Mouse (Mus musculus) CD4-positive, CD25-positive, alpha-beta regulatory T cell, adult 2 months (primary cell): Measurements from ENCODE around the gene Nop14.
"Not testable (repeated sequence)": the region's sequence is repeated elsewhere in the genome, so short reads cannot be mapped to it uniquely, and the experiment has no call there.

ENCODE experiments used
- DNase-seq: peaks from one replicate; pipeline ENCODE4 v3.0.0-alpha.2; 2012; ENCODE audit warnings: low read depth, low spot score

The Nop14 gene

DNA sequence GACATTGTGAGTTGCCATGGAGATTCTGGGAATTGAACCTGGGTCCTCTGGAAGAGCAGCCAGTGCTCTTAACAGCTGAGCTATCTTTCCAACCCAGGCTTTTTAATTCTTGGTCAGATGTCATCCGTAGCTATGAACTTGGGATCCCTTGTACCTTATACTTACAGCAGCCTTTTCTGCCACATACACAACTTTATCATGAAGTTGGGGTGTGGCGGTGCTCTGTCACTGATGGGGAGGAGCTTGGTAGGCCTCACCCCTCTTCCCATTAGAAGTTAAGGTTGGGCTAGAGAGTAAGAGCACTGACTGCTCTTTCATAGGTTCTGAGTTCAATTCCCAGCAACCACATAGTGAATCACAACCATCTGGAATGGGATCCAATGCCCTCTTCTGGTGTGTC, 27.0 kb downstream of the Nop14 start:
- no peak for DNase-seq

DNA sequence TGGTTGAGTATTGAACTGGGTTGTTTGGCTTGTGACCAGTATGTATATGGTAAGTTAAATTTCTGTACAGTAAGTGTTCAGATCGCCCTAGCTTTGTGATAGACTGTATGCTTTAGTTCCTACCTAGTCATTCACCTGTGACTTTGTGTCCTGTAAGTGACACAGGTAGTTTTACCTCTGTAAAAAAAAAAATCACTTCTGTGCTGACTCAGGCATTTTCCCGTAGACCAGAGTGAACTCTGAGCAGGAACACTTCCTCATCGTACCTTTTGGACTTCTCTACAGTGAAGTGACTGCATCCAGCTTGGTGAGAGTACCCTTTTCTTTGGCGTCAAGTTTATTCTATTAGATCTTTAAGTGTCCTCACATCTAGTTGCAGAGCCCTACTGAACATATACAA, 50.0 kb downstream of the Nop14 start:
- no peak for DNase-seq

DNA sequence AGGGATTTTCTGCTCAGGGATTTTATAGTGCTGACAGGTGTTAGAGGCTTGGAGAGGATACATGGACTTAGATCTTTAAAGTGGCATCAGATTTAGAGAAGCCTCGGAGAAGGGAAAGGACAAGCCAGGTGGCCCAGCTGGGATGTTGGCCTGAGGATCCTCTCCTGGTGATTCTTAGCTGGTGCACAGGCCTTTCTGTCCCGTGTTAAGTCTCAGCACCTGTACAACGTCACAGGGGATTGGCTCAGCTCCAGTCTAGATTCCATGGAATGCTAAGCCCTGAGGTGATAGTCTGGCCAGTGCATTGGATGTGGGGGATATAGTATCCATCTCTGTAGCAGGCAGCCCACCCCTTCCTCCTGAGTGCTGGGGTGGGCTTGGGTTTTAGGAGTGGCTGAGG, 51.7 kb downstream of the Nop14 start:
- DNase-seq: no peak

DNA sequence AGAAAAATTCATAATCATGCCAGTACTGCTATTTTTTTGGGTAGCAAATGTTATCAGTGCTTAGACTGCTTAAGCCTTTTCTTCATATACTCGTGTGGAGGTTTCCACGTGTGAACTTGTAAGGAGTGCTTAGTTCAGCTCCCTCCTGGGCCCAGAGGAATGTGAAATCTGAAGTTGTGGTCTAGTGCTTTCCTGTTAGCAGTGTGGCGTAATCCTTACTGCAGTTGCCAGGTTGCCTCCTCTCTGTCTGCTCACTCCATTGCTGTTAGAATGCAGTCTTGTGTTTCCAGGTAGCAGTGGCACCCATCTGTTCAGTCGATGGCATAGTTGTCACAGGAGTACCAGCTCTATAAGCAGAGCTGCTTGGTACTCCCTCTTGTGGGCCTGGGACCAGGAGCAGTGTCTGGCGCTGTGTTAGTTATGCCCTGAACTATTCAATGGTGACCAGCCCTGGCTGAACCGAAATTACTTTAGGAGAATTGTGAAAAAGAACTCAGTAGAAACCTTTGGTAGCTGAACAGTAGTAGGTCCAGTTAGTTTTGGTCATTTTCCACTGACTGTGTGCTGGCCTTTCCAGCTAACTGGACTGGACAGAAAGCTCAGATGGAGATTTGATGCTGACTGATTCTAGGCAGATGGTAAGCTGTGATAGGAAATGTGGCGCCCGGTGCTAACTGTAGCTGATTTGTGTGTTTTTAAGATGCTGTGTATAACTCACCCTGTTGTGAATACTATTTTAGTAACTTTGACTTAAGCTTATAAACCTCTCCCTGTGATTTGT, 52.7 kb downstream of the Nop14 start:
- no peak for DNase-seq

DNA sequence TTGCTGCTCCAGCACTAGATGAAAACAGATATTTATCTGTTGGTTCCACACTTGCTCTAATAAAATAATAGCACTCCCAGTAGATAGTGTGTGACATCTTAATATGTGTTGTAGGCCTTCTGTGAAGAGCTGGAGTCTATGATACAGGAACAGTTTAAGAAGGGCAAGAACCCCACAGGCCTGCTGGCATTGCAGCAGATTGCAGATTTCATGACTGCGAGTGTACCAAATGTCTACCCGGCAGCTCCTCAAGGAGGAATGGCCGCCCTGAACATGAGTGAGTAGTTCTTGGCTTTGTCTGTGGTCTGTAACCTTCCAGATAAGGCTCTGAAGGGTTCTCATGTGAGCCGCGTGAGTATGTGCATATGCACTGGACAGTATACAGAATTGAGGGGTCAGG, 55.4 kb downstream of the Nop14 start:
- DNase-seq: no peak

DNA sequence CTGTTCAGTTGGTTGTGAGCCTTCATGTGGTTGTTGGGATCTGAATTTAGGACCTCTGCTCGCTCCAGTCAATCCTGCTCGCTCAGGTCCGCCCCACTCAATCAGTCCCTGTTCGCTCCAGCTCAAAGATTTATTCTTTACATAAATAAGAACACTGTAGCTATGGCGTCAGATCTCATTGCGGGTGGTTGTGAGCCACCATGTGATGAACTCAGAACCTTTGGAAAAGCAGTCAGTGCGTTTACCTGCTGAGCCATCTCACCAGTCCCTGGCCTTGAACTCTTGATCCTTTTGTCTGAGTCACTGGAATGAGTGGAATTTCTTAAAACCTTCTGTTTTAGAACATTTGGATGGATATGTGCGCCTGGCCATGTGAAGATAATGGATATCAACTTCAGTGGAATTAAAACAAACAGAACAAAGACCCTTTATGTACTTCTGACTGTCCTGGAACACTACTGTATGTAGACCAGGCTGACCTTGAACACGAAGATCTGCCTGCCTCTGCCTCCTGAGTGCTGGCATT, 66.7 kb downstream of the Nop14 start:
- DNase-seq: no peak

DNA sequence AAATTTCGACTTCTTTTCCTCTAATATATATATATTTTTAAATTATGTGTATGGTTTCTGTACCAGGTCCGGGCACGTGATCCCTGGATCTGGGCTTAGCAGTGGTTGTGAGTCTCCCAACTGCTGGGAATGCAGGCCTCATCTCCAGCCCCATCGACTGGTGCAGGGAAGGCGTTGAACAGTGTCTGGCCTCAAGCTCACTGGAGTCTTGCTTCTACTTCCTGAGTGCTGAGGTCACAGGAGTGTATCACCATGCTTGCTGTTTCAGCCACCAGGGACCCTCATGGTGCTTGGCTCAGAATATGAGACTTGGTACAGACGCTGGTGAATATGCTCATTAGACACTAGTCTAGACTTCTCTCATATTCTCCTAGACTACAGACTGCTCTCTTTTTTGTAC, 67.3 kb downstream of the Nop14 start:
- DNase-seq: no peak

DNA sequence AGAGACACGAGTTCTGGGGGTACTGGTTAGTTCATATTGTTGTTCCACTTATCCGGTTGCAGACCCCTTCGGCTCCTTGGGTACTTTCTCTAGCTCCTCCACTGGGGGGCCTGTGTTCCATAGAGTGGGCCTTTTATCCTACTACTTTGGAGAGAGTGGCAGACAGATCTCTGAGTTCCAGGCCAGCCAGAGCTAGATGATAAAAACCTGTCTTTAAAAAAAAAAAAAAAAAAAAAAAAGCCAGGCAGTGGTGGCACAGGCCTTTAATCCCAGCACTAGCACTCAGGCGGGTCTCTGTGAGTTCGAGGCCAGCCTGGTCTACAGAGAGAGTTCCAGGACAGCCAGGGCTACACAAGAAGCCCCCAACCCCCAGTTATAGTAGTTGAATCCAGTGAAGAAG, 67.7 kb downstream of the Nop14 start:
- DNase-seq: not testable (repeated sequence)

DNA sequence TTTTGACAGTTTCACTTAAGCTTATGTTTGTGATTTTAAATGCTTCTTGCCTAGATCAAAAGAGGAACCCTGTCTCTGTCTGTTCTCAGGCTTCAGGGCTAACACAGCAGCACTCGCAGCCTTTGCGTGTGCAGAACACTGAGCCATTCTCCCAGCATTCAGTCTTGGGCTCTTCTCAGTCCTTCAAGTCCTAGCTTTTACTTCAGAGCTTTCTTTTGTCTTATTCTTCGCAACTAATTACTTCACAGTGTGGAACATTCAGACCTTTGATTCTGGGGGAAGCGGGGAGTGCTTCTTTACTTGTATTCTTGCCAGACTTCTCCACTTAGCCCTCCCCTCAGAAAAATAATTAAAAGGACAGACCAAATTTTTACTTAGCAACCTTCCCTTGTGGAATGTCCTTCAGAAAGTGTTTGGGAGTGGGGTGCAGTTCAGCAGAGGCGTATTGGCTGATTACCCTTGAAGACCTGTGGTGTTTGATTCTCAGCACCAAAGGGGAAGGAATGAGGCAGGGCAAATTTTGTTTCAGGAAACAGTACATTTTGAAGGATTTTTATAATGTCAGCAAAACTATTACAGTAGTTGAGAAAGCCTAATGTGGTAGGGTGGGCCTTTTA, 68.5 kb downstream of the Nop14 start:
- DNase-seq: no peak

DNA sequence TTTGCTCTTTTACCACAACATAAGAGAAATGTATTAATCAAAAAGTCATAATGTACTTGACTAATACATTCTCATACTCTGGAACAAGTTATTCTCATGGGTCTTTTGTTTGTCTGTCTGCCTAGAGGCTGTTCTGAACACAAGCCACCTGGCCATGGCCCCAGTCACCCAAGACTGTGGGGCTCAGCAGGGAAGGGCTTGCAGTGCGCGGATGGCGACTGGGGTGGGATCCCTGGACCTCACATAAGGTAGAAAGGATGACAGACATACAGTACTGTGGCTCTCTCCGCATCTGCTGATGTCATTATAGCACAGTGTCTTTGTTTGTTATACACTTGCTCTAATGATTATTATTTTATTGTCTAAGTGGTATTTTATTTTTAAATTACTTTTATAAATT, 69.2 kb downstream of the Nop14 start:
- DNase-seq: no peak

DNA sequence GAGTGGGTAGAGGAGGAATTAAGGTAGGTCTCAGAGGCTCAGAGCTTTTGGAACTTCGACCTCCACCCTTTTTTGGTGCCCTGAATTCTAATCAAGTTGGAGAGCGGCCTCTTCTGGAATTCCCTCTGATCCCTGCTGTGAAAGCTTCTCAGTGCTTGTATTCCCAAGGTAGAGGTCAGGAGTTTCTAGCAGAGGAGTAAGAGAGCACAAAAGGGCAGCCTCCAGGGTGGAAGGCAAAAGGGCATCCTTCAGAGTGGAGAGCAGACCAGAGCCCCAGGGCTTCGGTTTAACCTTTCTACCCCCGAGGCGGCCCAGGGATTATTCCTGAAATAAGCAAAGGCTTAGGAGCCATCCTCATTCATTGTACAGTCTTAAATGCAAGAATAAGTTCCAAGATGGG, 69.9 kb downstream of the Nop14 start:
- DNase-seq: no peak
